Mouse (Mus musculus) ES-E14 (cell line): ENCODE results near the gene Gm43552.

Experiments used
- HCFC1 ChIP-seq: IDR thresholded peaks from 2 replicates; pipeline ENCODE4 v1.6.1; 2012; ENCODE audit warnings: low read length, inconsistent platforms, borderline replicate concordance; ENCODE audit not compliant: insufficient read depth
- MAFK ChIP-seq: IDR thresholded peaks from 2 replicates; pipeline ENCODE4 v1.6.1; 2014; ENCODE audit warnings: mild to moderate bottlenecking, low read depth, low read length, inconsistent platforms; ENCODE audit not compliant: insufficient read depth
- ZC3H11A ChIP-seq: IDR thresholded peaks from 2 replicates; pipeline ENCODE4 v1.6.1; 2012; ENCODE audit warnings: low read depth, mild to moderate bottlenecking, inconsistent platforms, low read length, borderline replicate concordance

- TF ChIP-seq ZC3H11A (no peak), HCFC1 (no peak), MAFK (no peak)
Measured at GRCm38 (mm10) chr5:65486514-65486913, 6.1 kb downstream of the Gm43552 start.
